Mouse (Mus musculus) G1E (cell line): ENCODE data around the gene Spata18. TPM values are rescaled to one million over a fixed set of nuclear protein-coding genes. Genes with fewer than 3 reads are reported as not detected.

Experiments
- ATAC-seq: 2 replicates; pipeline ENCODE4 v1.8.0; 2016; ENCODE audit warnings: mild to moderate bottlenecking; ENCODE audit not compliant: insufficient number of reproducible peaks, poor library complexity, low FRiP score, severe bottlenecking; ENCODE audit errors: extremely low read depth
- DNase-seq: peaks from one replicate; pipeline ENCODE4 v3.0.0; 2012; ENCODE audit warnings: low spot score
- H3K27me3 ChIP-seq: 2 replicates; pipeline ENCODE4 v1.6.1; 2012; ENCODE audit warnings: mild to moderate bottlenecking, low read length, inconsistent platforms; ENCODE audit not compliant: insufficient read depth
- H3K36me3 ChIP-seq: replicated peaks from 2 replicates; pipeline ENCODE3; 2012; ENCODE audit warnings: mild to moderate bottlenecking, inconsistent platforms
- H3K4me1 ChIP-seq: 2 replicates; pipeline ENCODE4 v1.6.1; 2012; ENCODE audit warnings: low read depth, low read length, inconsistent platforms, mixed read lengths; ENCODE audit not compliant: insufficient read depth
- H3K4me3 ChIP-seq: 2 replicates; pipeline ENCODE4 v1.5.1; 2012; ENCODE audit warnings: low read depth, mild to moderate bottlenecking, inconsistent platforms, low read length, moderate library complexity, mixed read lengths
- H3K9me3 ChIP-seq: replicated peaks from 2 replicates; pipeline ENCODE4 v1.6.1; 2012; ENCODE audit warnings: inconsistent platforms
- CTCF ChIP-seq: IDR thresholded peaks from 2 replicates; pipeline ENCODE4 v1.5.1; 2012; ENCODE audit warnings: low read depth, low read length, inconsistent platforms, mixed read lengths
- GATA1 ChIP-seq: IDR thresholded peaks from 2 replicates; pipeline ENCODE4 v1.6.1; 2012; ENCODE audit warnings: borderline replicate concordance, low read length, inconsistent platforms, mixed read lengths
- GATA2 ChIP-seq: IDR thresholded peaks from 2 replicates; pipeline ENCODE4 v1.6.1; 2012; ENCODE audit warnings: low read depth, low read length, inconsistent platforms, borderline replicate concordance
- POLR2AphosphoS5 ChIP-seq: IDR thresholded peaks from 2 replicates; pipeline ENCODE4 v1.6.1; 2012; ENCODE audit warnings: low read depth, low read length, inconsistent platforms; ENCODE audit not compliant: insufficient replicate concordance
- TAL1 ChIP-seq: conservative IDR thresholded peaks from 2 replicates; pipeline ENCODE4 v1.6.1; 2012; ENCODE audit warnings: low read depth, low read length, inconsistent platforms, mixed read lengths
- polyA plus RNA-seq: library from polyadenylated mRNA; stranded (reverse); fragments of >175 nt; gene quantifications from 2 replicates; pipeline ENCODE4 v1.2.3, GENCODE M21; 2012
- total RNA-seq, 2 experiments: library from RNA; stranded (forward) in 1 of 2; stranded (reverse) in 1 of 2; fragments of 200-1000 nt in 1 of 2; fragments of >200 nt in 1 of 2; fragmentation: Nextera tagmentation in 1 of 2; gene quantifications; 2 replicates each; pipeline ENCODE4 v1.2.3; 2014 to 2017

Gene Spata18
- total and polyA plus RNA-seq, 3 experiments = not detected

- Histone ChIP-seq H3K4me1 (no peaks in the 10 kb centered on the region), H3K9me3 (no peaks in the 10 kb centered on the region), H3K27me3 (no peaks in the 10 kb centered on the region), H3K36me3 (no peaks in the 10 kb centered on the region), H3K4me3 (no peak overlapping the region)
- DNase-seq = no peak
- no peak for TF ChIP-seq GATA1
- no peak for TF ChIP-seq CTCF
- TF ChIP-seq TAL1 = no peak
- TF ChIP-seq POLR2AphosphoS5 = no peak
- no peak for TF ChIP-seq GATA2
- no peak for ATAC-seq
Observed at GRCm38 (mm10) chr5:73721682-73722282, 70.6 kb downstream of the Spata18 start.

GRCm38 (mm10) chr5:73725981-73726380, 74.8 kb downstream of the Spata18 start:
- TF ChIP-seq GATA2 (no peak), GATA1 (no peak), POLR2AphosphoS5 (no peak), TAL1 (no peak), CTCF (no peak)
- H3K4me3 ChIP-seq = no peak overlapping the region
- DNase-seq (no peak), ATAC-seq (no peak)
- no peaks in the 10 kb centered on the region for H3K9me3 ChIP-seq
- H3K36me3 ChIP-seq = no peaks in the 10 kb centered on the region
- H3K27me3 ChIP-seq = no peaks in the 10 kb centered on the region
- H3K4me1 ChIP-seq = no peaks in the 10 kb centered on the region

GRCm38 (mm10) chr5:73728651-73729050, 77.5 kb downstream of the Spata18 start:
- TF ChIP-seq GATA2 = no peak
- TF ChIP-seq POLR2AphosphoS5 = no peak
- TF ChIP-seq CTCF = no peak
- TF ChIP-seq TAL1 = no peak
- TF ChIP-seq GATA1 = no peak
- H3K36me3 ChIP-seq = no peaks in the 10 kb centered on the region
- ATAC-seq = no peak
- H3K9me3 ChIP-seq = no peaks in the 10 kb centered on the region
- H3K27me3 ChIP-seq = no peaks in the 10 kb centered on the region
- H3K4me3 ChIP-seq = no peak overlapping the region
- DNase-seq = no peak
- H3K4me1 ChIP-seq = no peaks in the 10 kb centered on the region

Other genes with a start within 250 kb of the Spata18 start
- not detected in 2 replicates for gene Cwh43, start 245.3 kb upstream of the Spata18 start, total RNA-seq (2014; fragmentation: Nextera tagmentation)
- gene Cwh43, start 245.3 kb upstream of the Spata18 start, total RNA-seq (2017) = not detected in 2 replicates
- gene Cwh43, start 245.3 kb upstream of the Spata18 start, polyA plus RNA-seq = not detected in 2 replicates
- gene Dcun1d4, start 170.4 kb upstream of the Spata18 start, total RNA-seq (2014; fragmentation: Nextera tagmentation) = 25.4 and 36.0 TPM in 2 replicates
- gene Dcun1d4, start 170.4 kb upstream of the Spata18 start, total RNA-seq (2017) = 23.6 and 29.9 TPM in 2 replicates
- gene Dcun1d4, start 170.4 kb upstream of the Spata18 start, polyA plus RNA-seq = 15.6 and 17.6 TPM in 2 replicates
- 1.4 and 4.1 TPM in 2 replicates for gene Lrrc66, start 18.9 kb upstream of the Spata18 start, total RNA-seq (2014; fragmentation: Nextera tagmentation)
- 5.1 and 10.5 TPM in 2 replicates for gene Lrrc66, start 18.9 kb upstream of the Spata18 start, total RNA-seq (2017)
- gene Lrrc66, start 18.9 kb upstream of the Spata18 start, polyA plus RNA-seq = 0.11 and 0.16 TPM in 2 replicates
- not detected in 2 replicates for gene Sgcb, start 3.6 kb upstream of the Spata18 start, total RNA-seq (2014; fragmentation: Nextera tagmentation)
- gene Sgcb, start 3.6 kb upstream of the Spata18 start, total RNA-seq (2017) = 0.44 and 0.52 TPM in 2 replicates
- 0.04 TPM in 1 of 2 replicates, not detected in the other for gene Sgcb, start 3.6 kb upstream of the Spata18 start, polyA plus RNA-seq